Mouse (Mus musculus) intestine, postnatal 0 days (tissue): ENCODE measurements around the gene Cstl1. TPM values are rescaled to one million over a fixed set of nuclear protein-coding genes. Genes with fewer than 3 reads are reported as not detected.

Experiments
- ATAC-seq: fragments of 200-750 bp; cut with Nextera tagmentation; 2 replicates; pipeline ENCODE4 v1.8.0; 2017; ENCODE audit warnings: mild to moderate bottlenecking, moderate TSS enrichment, moderate library complexity
- H3K27ac ChIP-seq: fragments of 300-500 bp; sonication (generic); 2 replicates; pipeline ENCODE4 v1.5.1; 2014; ENCODE audit warnings: mild to moderate bottlenecking, low read depth, low read length, moderate library complexity
- H3K27me3 ChIP-seq: fragments of 300-500 bp; sonication (generic); replicated peaks from 2 replicates; pipeline ENCODE4 v1.6.1; 2014; ENCODE audit warnings: low read length, mixed read lengths; ENCODE audit not compliant: control insufficient read depth, insufficient read depth
- H3K36me3 ChIP-seq: fragments of 300-500 bp; sonication (generic); 2 replicates; pipeline ENCODE4 v1.6.1; 2014; ENCODE audit warnings: mild to moderate bottlenecking, moderate library complexity; ENCODE audit not compliant: control insufficient read depth, insufficient read depth
- H3K4me1 ChIP-seq: fragments of 300-500 bp; sonication (generic); replicated peaks from 2 replicates; pipeline ENCODE4 v1.6.1; 2014; ENCODE audit warnings: antibody characterized with exemption, low read length, mixed read lengths; ENCODE audit not compliant: control insufficient read depth, insufficient read depth
- H3K4me2 ChIP-seq: fragments of 300-500 bp; sonication (generic); replicated peaks from 2 replicates; pipeline ENCODE4 v1.6.1; 2014; ENCODE audit warnings: low read depth, mild to moderate bottlenecking, moderate library complexity
- H3K4me3 ChIP-seq: fragments of 300-500 bp; sonication (generic); 2 replicates; pipeline ENCODE4 v1.5.1; 2014; ENCODE audit warnings: low read depth, low read length
- H3K9ac ChIP-seq: fragments of 300-500 bp; sonication (generic); 2 replicates; pipeline ENCODE4 v1.6.1; 2014; ENCODE audit warnings: mild to moderate bottlenecking, low read depth, low read length
- H3K9me3 ChIP-seq: fragments of 300-500 bp; sonication (generic); 2 replicates; pipeline ENCODE4 v1.6.1; 2016; ENCODE audit warnings: mixed run types; ENCODE audit not compliant: control insufficient read depth
- CTCF ChIP-seq: sonication (generic); IDR thresholded peaks from 2 replicates; pipeline ENCODE4 v1.5.1; 2016; ENCODE audit warnings: low read depth, mild to moderate bottlenecking, control low read depth, antibody characterized with exemption, moderate library complexity
- WGBS: fragments of 180-500 bp; shearing (Covaris S2); extraction: QIAGEN DNeasy Blood & Tissue Kit; methylation state at CpG from one replicate; pipeline ENCODE4 v1.1.7; 2014; 5-methylcytosine and 5-hydroxymethylcytosine counted together
- polyA plus RNA-seq: library from polyadenylated mRNA; unstranded; fragments of >200 nt; fragmentation: Nextera tagmentation; extraction: Ambion mirVana; gene quantifications from 2 replicates; pipeline ENCODE4 v1.2.1, GENCODE M21; 2015

Cstl1 gene
- polyA plus RNA-seq, 1 experiment from 2014 or later = not detected

GRCm38 (mm10) chr2:148731614-148732326, 18.4 kb upstream of the Cstl1 start:
- WGBS = under 1% methylated on average over 35 of the region's 35 CpGs
- H3K27me3 ChIP-seq = no peaks in the 10 kb centered on the region
- TF ChIP-seq CTCF = no peak
- H3K9me3 ChIP-seq = no peaks in the 10 kb centered on the region
- peak overlapping the region; percentile 98 for H3K4me2 ChIP-seq
- peak overlapping the region; percentile 63 for H3K9ac ChIP-seq
- H3K27ac ChIP-seq = no peak overlapping the region
- no peaks in the 10 kb centered on the region for H3K4me1 ChIP-seq
- H3K36me3 ChIP-seq = no peaks in the 10 kb centered on the region
- ATAC-seq = peak; percentile 57
- peak overlapping the region; percentile 74 for H3K4me3 ChIP-seq

- H3K36me3 ChIP-seq = no peaks in the 10 kb centered on the region
- H3K4me3 ChIP-seq = peak within 1 kb of the TSS; percentile 74
- WGBS = 4% methylated on average over 18 of the region's 18 CpGs
- peak; percentile 98 for ATAC-seq
- H3K27me3 ChIP-seq = no peaks in the 10 kb centered on the region
- peak within 1 kb of the TSS; percentile 63 for H3K9ac ChIP-seq
- TF ChIP-seq CTCF = no peak
- no peaks in the 10 kb centered on the region for H3K4me1 ChIP-seq
- peak within 1 kb of the TSS; percentile 98 for H3K4me2 ChIP-seq
- H3K27ac ChIP-seq = no peak within 1 kb of the TSS
- H3K9me3 ChIP-seq = no peaks in the 10 kb centered on the region
Measured at GRCm38 (mm10) chr2:148732327-148733000, 17.7 kb upstream of the Cstl1 start, which contains the start of gene Napb. Gene Napb, minus strand, starts transcription at chr2:148732467.

GRCm38 (mm10) chr2:148743001-148743400, 7.2 kb upstream of the Cstl1 start:
- Histone ChIP-seq H3K4me1 (no peaks in the 10 kb centered on the region), H3K36me3 (no peaks in the 10 kb centered on the region), H3K9ac (no peak overlapping the region), H3K4me2 (no peak overlapping the region), H3K9me3 (no peaks in the 10 kb centered on the region), H3K4me3 (no peak overlapping the region), H3K27ac (no peak overlapping the region), H3K27me3 (no peaks in the 10 kb centered on the region)
- 78% methylated on average over 3 of the region's 3 CpGs for WGBS
- ATAC-seq = no peak
- no peak for TF ChIP-seq CTCF

- no peak overlapping the region for H3K4me3 ChIP-seq
- no peak overlapping the region for H3K4me2 ChIP-seq
- no peak overlapping the region for H3K27ac ChIP-seq
- no peaks in the 10 kb centered on the region for H3K9me3 ChIP-seq
- no peaks in the 10 kb centered on the region for H3K27me3 ChIP-seq
- no peak overlapping the region for H3K9ac ChIP-seq
- H3K4me1 ChIP-seq = no peaks in the 10 kb centered on the region
- 79% methylated on average over 3 of the region's 3 CpGs for WGBS
- no peaks in the 10 kb centered on the region for H3K36me3 ChIP-seq
- ATAC-seq = no peak
- TF ChIP-seq CTCF = no peak
Measured at GRCm38 (mm10) chr2:148743846-148744407, 6.2 kb upstream of the Cstl1 start.

GRCm38 (mm10) chr2:148751893-148752813, 2.0 kb downstream of the Cstl1 start:
- ATAC-seq = peak; percentile 78
- Histone ChIP-seq H3K36me3 (no peaks in the 10 kb centered on the region), H3K9me3 (no peaks in the 10 kb centered on the region), H3K4me2 (peak overlapping the region; percentile 63), H3K4me3 (peak overlapping the region; percentile 32; the same call in 1 of the 2 replicates), H3K27me3 (no peaks in the 10 kb centered on the region), H3K27ac (no peak overlapping the region), H3K4me1 (no peaks in the 10 kb centered on the region), H3K9ac (no peak overlapping the region)
- peak; percentile 82 for TF ChIP-seq CTCF
- 13% methylated on average over 15 of the region's 15 CpGs for WGBS
